Mouse (Mus musculus): ENCODE data around the gene Atp11a. TPM values are rescaled to one million over a fixed set of nuclear protein-coding genes. Genes with fewer than 3 reads are reported as not detected.
A peak's percentile ranks its signal among the peaks of the same experiment; 100 is the strongest.

Gene Atp11a
- polyA plus RNA-seq (2016; fragmentation: Nextera tagmentation; extraction: Ambion mirVana) = 14.2 and 19.6 TPM in 2 replicates

DNA sequence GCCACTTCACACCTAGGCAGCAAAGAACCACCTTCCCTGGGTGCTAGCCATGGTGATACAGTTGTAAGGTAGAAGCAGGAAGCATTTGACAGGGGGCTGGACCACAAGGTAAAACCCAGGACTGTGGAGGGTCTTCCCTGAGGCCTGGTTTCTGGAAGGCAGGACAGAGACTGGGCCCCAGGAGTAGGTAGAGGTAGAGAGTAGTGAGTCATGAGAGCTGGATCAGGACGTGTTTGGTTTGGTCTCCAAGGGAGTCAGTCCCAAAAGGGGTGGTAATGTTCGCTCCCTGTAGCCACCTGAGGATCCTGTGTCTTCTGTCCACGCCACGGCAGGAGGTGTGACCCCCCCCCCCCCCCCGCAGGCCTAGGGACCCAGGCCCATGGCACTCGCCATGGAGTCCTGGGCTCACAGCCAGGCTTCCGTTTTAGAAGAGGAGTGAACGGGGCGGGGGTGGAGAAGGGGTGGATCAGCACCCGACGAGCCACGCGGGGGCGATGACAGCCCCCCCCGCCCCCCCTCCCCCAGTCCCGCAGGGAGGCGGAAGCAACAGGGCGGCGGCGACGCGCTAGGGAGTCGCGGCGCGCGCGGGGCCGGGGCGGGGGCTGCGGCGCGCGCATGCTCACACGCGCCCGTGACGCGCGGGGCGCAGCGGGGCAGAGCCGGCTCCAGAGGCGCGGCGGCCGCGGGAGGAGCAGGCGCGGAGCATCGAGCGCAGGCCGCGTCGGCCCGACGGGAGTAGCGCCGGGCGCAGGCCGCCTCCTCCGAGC is at the start of gene Atp11a:
Gene Atp11a, plus strand, starts transcription at position 624 of the 767 bp plus-strand sequence.
- WGBS = 2% methylated on average over 56 of the region's 62 CpGs
- peak; percentile 90 for ATAC-seq (ENCODE audit: low FRiP score, low read depth)
- Histone ChIP-seq H3K27me3 (replicated peaks) (no peaks in the 10 kb centered on the region; the same call in 1 of the 2 replicates), H3K4me3 (peak within 1 kb of the TSS; percentile 85), H3K27ac (no peak within 1 kb of the TSS), H3K4me1 (peaks cover 9% of the 10 kb centered on the region), H3K9me3 (no peaks in the 10 kb centered on the region), H3K4me2 (replicated peaks) (peak within 1 kb of the TSS; percentile 90), H3K36me3 (no peaks in the 10 kb centered on the region), H3K9ac (peak within 1 kb of the TSS; percentile 83)

DNA sequence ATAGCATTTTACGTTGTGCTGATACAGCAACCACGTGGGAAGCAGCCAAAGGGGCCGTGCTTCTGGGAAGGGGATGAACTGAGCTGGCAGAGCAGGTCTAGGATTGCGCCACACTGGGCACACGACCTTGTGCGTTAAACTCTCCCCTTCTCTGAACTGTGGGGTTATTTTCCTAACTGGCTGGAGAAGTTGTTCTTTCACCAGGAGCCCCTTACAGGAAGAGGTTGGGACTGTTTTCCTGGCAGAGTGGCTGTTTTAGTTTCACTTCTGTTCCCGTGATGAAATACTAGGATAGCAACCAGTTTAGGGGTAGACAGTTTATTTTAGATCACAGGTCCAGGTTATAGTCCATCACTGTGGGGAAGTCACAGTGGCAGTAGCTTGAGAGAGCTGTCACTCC is 45.2 kb upstream of the Atp11a start:
- Histone ChIP-seq H3K9me3 (no peaks in the 10 kb centered on the region), H3K4me2 (replicated peaks) (no peak overlapping the region), H3K27ac (no peak overlapping the region), H3K4me1 (no peaks in the 10 kb centered on the region), H3K9ac (no peak overlapping the region), H3K27me3 (replicated peaks) (no peaks in the 10 kb centered on the region), H3K36me3 (no peaks in the 10 kb centered on the region), H3K4me3 (no peak overlapping the region)
- no peak for ATAC-seq (ENCODE audit: low FRiP score, low read depth)
- 79% methylated on average over 7 of the region's 7 CpGs for WGBS

DNA sequence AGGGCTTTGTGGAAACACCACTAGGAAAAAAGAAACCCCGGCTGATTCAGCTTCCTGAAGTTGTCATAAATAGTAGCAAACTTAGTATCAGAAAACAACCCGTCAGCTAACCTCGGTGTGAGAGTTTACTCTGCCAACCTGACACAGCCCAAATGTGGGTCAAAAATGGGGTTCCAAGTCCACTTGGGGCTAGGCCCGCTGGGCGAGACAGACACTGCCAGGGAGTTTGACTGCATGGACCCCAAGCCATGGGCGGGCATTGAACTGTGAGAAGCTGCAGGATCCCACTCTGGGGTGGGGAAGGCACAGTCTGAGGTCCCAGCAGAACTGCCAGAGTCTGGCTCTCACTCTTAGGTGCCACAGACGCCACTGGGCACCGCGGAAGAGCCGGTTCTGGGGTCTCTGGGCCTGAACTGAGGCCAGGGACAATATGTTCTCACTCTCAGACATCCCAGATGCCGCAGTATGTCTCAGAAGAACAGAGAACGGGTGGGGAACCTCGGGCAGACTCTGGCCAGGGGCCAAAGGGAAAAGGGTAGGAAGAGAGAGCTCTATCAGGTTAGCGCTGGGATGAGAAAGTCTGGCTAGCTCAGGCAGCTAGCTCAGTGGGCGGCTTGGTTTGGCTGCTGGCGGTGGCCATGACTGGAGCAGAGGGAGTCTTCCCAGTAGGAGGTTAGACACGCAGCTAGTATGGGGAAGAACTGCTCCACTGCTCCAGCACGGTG is 40.8 kb upstream of the Atp11a start:
- peaks cover 3% of the 10 kb centered on the region; the same call in 1 of the 2 replicates for H3K4me1 ChIP-seq
- H3K9ac ChIP-seq = no peak overlapping the region
- no peaks in the 10 kb centered on the region for H3K36me3 ChIP-seq
- ATAC-seq (ENCODE audit: low FRiP score, low read depth) = no peak
- 85% methylated on average over 18 of the region's 18 CpGs for WGBS
- no peaks in the 10 kb centered on the region for H3K27me3 ChIP-seq (replicated peaks)
- no peak overlapping the region for H3K27ac ChIP-seq
- no peak overlapping the region for H3K4me3 ChIP-seq
- H3K4me2 ChIP-seq (replicated peaks) = no peak overlapping the region
- no peaks in the 10 kb centered on the region for H3K9me3 ChIP-seq

DNA sequence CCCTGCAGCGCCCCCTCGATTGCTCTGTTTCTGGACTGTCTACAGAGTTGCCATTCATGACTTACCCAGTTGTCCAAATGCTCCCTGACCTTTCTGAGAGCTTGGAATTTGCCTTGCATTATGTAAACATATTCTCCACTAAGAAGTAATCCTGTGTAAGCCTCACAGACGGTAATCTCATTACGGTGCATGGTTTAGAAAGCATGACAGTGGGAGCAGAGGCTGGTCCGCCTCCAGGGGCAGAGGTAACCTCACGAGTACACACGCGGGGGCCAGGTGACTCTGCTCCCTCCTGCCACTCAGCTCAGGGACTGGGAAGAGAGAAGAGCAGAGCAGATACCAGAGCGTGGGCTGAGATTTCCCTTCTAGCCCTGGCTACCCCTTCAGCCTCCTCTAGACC is 37.7 kb upstream of the Atp11a start:
- Histone ChIP-seq H3K27ac (no peak overlapping the region), H3K4me3 (no peak overlapping the region), H3K4me2 (replicated peaks) (no peak overlapping the region), H3K27me3 (replicated peaks) (no peaks in the 10 kb centered on the region), H3K4me1 (peaks cover 5% of the 10 kb centered on the region; the same call in 1 of the 2 replicates), H3K9me3 (no peaks in the 10 kb centered on the region), H3K9ac (no peak overlapping the region), H3K36me3 (no peaks in the 10 kb centered on the region)
- ATAC-seq (ENCODE audit: low FRiP score, low read depth) = no peak
- WGBS = 82% methylated on average over 9 of the region's 9 CpGs

DNA sequence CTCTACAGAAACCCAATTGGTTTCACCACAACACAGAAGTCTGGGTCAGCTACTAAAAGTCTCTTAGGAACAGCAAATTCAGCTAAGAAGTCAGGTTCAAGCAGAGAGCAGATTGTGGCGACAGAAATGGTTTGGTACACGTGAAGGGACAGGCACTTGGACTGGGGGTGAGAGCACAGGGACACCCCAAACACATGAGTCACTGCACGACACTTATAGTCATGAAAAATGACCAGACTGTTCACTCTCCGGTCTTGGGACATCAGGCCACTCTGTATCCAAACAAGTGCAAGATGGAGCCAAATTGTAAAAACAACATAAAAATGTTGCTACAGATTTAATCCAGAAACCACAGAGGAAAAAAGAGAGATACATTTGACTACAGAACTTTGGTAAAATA is 28.2 kb upstream of the Atp11a start:
- H3K4me1 ChIP-seq = peaks cover 6% of the 10 kb centered on the region; the same call in 1 of the 2 replicates
- no peak overlapping the region for H3K4me3 ChIP-seq
- H3K9me3 ChIP-seq = no peaks in the 10 kb centered on the region
- no peak overlapping the region for H3K9ac ChIP-seq
- no peak overlapping the region for H3K27ac ChIP-seq
- no peaks in the 10 kb centered on the region for H3K27me3 ChIP-seq (replicated peaks)
- no peaks in the 10 kb centered on the region for H3K36me3 ChIP-seq
- 80% methylated on average over 4 of the region's 4 CpGs for WGBS
- no peak overlapping the region for H3K4me2 ChIP-seq (replicated peaks)
- ATAC-seq (ENCODE audit: low FRiP score, low read depth) = no peak

DNA sequence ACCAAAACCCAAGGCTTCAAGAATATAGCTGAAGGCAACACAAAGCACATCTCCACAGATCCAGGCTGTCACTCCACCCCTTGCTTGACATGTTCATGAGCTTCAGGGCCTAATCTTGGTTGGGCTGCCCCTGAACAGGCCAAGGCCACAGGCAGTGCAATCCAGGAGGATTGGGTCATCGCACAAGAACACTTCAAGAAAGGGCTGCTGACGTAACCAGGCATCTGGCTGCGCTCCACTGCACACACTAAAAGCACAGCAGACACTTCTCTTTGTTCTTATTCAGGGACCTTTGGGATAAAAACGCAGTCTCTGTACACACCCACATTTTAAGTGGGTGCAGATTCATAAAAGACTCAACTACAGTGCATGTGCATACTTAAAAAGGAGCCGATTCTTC is 26.0 kb upstream of the Atp11a start:
- no peak overlapping the region for H3K9ac ChIP-seq
- no peak overlapping the region for H3K27ac ChIP-seq
- no peak for ATAC-seq (ENCODE audit: low FRiP score, low read depth)
- H3K4me1 ChIP-seq = peaks cover 6% of the 10 kb centered on the region; the same call in 1 of the 2 replicates
- 41% methylated on average over 5 of the region's 5 CpGs for WGBS
- H3K9me3 ChIP-seq = no peaks in the 10 kb centered on the region
- H3K27me3 ChIP-seq (replicated peaks) = no peaks in the 10 kb centered on the region
- H3K36me3 ChIP-seq = no peaks in the 10 kb centered on the region
- no peak overlapping the region for H3K4me2 ChIP-seq (replicated peaks)
- H3K4me3 ChIP-seq = no peak overlapping the region

DNA sequence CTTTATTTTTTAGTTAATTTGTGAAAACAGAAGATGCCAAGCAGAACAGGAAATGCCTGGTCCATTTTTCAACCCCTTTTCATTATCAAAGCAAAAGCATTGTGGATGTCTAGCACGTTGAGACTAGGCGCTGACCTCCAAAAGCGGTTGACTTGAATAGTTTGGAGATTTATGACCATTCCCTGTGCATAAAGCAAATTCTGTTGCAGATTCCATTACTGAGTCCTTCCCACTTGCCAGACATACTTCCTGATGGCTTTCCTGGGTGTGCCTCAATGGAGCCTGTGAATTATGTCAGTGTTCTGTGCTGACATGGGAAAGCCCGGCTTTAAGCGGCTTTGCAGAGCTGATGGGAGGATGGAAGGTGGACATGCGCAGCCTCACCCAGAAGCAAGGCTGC is 24.4 kb upstream of the Atp11a start:
- peaks cover 6% of the 10 kb centered on the region; the same call in 1 of the 2 replicates for H3K4me1 ChIP-seq
- no peak for ATAC-seq (ENCODE audit: low FRiP score, low read depth)
- H3K9ac ChIP-seq = no peak overlapping the region
- H3K36me3 ChIP-seq = no peaks in the 10 kb centered on the region
- no peak overlapping the region for H3K4me2 ChIP-seq (replicated peaks)
- no peaks in the 10 kb centered on the region for H3K9me3 ChIP-seq
- H3K27me3 ChIP-seq (replicated peaks) = no peaks in the 10 kb centered on the region
- WGBS = 46% methylated on average over 6 of the region's 6 CpGs
- H3K27ac ChIP-seq = no peak overlapping the region
- H3K4me3 ChIP-seq = no peak overlapping the region

DNA sequence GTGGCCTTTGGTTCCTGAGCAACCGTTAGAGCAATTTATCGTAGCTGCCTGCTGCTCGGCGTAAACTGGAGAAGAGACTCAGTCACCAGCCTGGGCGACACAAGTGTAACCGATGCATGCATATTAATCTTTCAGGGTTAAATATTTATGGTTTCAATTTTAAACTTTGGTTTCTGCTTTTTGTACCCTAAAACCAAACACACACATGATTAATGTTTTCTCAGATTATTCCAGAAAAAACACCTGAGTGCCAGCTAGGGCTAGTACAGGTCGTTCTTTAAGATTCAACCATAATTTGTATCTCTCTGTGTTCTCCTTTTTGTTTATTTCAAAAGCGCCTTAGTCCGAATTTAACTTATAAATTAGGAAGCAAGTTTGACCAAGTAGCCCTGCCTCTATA is 17.7 kb upstream of the Atp11a start:
- Histone ChIP-seq H3K27ac (no peak overlapping the region), H3K9ac (no peak overlapping the region), H3K36me3 (no peaks in the 10 kb centered on the region), H3K27me3 (replicated peaks) (no peaks in the 10 kb centered on the region), H3K4me3 (no peak overlapping the region), H3K4me1 (no peaks in the 10 kb centered on the region), H3K4me2 (replicated peaks) (no peak overlapping the region), H3K9me3 (no peaks in the 10 kb centered on the region)
- 87% methylated on average over 9 of the region's 9 CpGs for WGBS
- ATAC-seq (ENCODE audit: low FRiP score, low read depth) = no peak

DNA sequence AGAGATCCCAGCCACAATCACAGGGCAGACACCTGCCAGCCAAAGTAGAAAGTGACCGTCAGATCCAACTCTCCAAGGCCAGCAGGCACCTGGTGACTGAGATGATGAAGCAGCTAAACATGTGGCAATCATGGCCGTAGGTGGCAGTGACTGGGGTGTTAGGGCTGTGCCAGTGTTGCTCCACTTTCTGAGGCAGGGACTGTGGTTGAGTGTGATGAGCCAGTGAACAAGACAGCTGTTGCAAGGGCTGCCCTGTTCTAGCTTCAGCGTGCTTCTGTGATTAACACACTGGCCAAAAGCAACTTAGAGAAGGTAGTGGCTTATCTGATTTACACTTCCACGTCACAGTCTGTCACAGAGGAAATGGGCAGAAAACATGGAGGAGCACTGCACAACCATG is 13.4 kb upstream of the Atp11a start:
- H3K36me3 ChIP-seq = no peaks in the 10 kb centered on the region
- no peak for ATAC-seq (ENCODE audit: low FRiP score, low read depth)
- H3K27me3 ChIP-seq (replicated peaks) = no peaks in the 10 kb centered on the region
- no peaks in the 10 kb centered on the region for H3K4me1 ChIP-seq
- H3K4me2 ChIP-seq (replicated peaks) = no peak overlapping the region
- H3K9me3 ChIP-seq = no peaks in the 10 kb centered on the region
- H3K4me3 ChIP-seq = no peak overlapping the region
- no peak overlapping the region for H3K27ac ChIP-seq
- 91% methylated on average over 4 of the region's 4 CpGs for WGBS
- no peak overlapping the region for H3K9ac ChIP-seq

DNA sequence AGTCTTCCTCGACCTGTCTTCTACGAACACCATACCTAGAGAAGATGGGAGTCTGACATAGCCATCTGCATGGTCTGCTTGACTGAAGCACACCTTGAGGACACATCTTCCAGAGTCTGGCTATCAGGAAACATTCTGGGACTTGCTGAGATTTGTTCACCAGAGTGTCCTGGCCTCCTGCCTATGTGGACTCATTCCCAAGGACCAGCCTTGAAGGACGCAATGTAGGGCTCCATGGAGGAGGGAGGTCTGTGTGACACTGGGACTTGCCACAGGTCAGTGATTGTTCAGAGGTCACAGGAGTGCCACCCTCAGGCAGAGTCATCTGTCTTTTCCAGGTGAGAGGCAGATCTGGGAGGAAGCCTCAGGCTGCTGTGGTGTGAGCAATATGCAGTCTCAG is 8.6 kb upstream of the Atp11a start:
- no peak overlapping the region for H3K4me2 ChIP-seq (replicated peaks)
- no peak overlapping the region for H3K27ac ChIP-seq
- no peaks in the 10 kb centered on the region for H3K36me3 ChIP-seq
- H3K9me3 ChIP-seq = no peaks in the 10 kb centered on the region
- H3K4me3 ChIP-seq = no peak overlapping the region; the same call in 1 of the 2 replicates
- no peaks in the 10 kb centered on the region for H3K27me3 ChIP-seq (replicated peaks)
- no peaks in the 10 kb centered on the region for H3K4me1 ChIP-seq
- ATAC-seq (ENCODE audit: low FRiP score, low read depth) = no peak
- 90% methylated on average over 3 of the region's 3 CpGs for WGBS
- H3K9ac ChIP-seq = no peak overlapping the region

DNA sequence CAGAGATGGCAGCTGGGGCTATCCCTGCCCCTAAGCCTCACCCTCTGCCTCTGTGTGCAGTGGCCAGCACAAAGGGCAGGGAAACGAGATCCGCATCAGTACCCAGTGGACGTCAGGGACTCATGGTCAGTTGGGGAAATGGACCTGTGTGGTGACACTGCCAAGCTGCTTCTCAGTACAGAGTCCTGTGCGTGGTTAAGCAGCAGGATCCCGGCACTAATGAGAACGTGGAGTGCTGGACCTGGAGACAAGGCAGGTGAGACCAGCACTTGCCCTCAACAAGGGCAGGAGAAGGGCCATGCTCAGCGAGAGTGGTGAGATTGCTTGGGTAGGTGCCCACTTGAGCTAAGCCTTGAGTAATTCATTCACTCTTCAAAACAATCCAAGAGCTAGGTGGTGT is 7.7 kb upstream of the Atp11a start:
- 88% methylated on average over 7 of the region's 7 CpGs for WGBS
- Histone ChIP-seq H3K9me3 (no peaks in the 10 kb centered on the region), H3K27me3 (replicated peaks) (no peaks in the 10 kb centered on the region), H3K4me3 (no peak overlapping the region), H3K27ac (no peak overlapping the region), H3K4me1 (no peaks in the 10 kb centered on the region), H3K36me3 (no peaks in the 10 kb centered on the region), H3K4me2 (replicated peaks) (no peak overlapping the region), H3K9ac (no peak overlapping the region)
- ATAC-seq (ENCODE audit: low FRiP score, low read depth) = no peak

DNA sequence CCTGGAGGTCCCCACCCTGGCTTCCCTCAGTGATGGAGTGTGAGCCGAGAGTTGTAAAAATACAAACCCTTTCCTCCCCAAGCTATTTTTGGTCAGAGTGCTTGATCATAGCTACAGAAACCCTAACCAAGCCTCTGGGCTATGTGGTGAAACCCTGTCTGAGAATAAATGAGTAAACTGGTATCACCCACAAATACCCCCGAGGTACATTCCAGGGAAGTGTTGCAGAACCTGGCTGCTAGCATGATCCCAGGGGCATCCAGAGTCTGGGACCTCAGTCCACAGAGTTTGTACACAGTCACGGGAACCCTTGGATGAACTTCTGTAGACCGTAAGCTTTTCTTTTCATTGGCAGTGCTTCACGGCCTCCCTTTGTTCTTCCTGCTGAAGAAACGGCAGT is 3.8 kb upstream of the Atp11a start:
- no peak overlapping the region for H3K4me2 ChIP-seq (replicated peaks)
- no peak for ATAC-seq (ENCODE audit: low FRiP score, low read depth)
- H3K27me3 ChIP-seq (replicated peaks) = no peaks in the 10 kb centered on the region; the same call in 1 of the 2 replicates
- H3K9ac ChIP-seq = no peak overlapping the region
- WGBS = 69% methylated on average over 6 of the region's 6 CpGs
- no peaks in the 10 kb centered on the region for H3K36me3 ChIP-seq
- H3K9me3 ChIP-seq = no peaks in the 10 kb centered on the region
- H3K4me1 ChIP-seq = peaks cover 8% of the 10 kb centered on the region
- H3K27ac ChIP-seq = no peak overlapping the region
- H3K4me3 ChIP-seq = no peak overlapping the region

All from neural tube, embryonic 12.5 days (tissue).